Mouse (Mus musculus) thymus, adult 18-20 months (tissue): ENCODE data around the gene Rgs3.
A peak's percentile ranks its signal among the peaks of the same experiment; 100 is the strongest.

Source experiments
- DNase-seq, 2 experiments: peaks; one replicate each; pipeline ENCODE4 v3.0.0; 2022; ENCODE audit warnings: mixed read lengths in 2 of 2

Rgs3 gene

GRCm38 (mm10) chr4:62557436-62557835 lies 2.2 kb upstream of the Rgs3 start:
- DNase-seq, result no peak

- peak; percentile 29 to 69 for DNase-seq
Observed at GRCm38 (mm10) chr4:62560963-62561629, 1.4 kb downstream of the Rgs3 start.

- DNase-seq, result no peak
Observed at GRCm38 (mm10) chr4:62561630-62562001, 2.0 kb downstream of the Rgs3 start.

- DNase-seq, result no peak
Observed at GRCm38 (mm10) chr4:62562006-62562405, 2.4 kb downstream of the Rgs3 start.

- no peak for DNase-seq
Observed at GRCm38 (mm10) chr4:62566530-62566929, 6.9 kb downstream of the Rgs3 start.

GRCm38 (mm10) chr4:62567696-62568095 lies 8.0 kb downstream of the Rgs3 start:
- no peak for DNase-seq

GRCm38 (mm10) chr4:62568359-62568758 lies 8.7 kb downstream of the Rgs3 start:
- no peak for DNase-seq

GRCm38 (mm10) chr4:62569603-62570002 lies 10.0 kb downstream of the Rgs3 start:
- DNase-seq, result no peak

GRCm38 (mm10) chr4:62570029-62570428 lies 10.4 kb downstream of the Rgs3 start:
- no peak for DNase-seq

GRCm38 (mm10) chr4:62582365-62583264 lies 23.0 kb downstream of the Rgs3 start:
- peak in 1 of 2 experiments; percentile 14 for DNase-seq

GRCm38 (mm10) chr4:62583265-62584092 lies 23.8 kb downstream of the Rgs3 start:
- DNase-seq, result peak; percentile 44 to 48

GRCm38 (mm10) chr4:62587067-62587466 lies 27.4 kb downstream of the Rgs3 start:
- DNase-seq, result no peak

GRCm38 (mm10) chr4:62590878-62591277 lies 31.2 kb downstream of the Rgs3 start:
- no peak for DNase-seq

GRCm38 (mm10) chr4:62591326-62591725 lies 31.7 kb downstream of the Rgs3 start:
- DNase-seq, result peak in 1 of 2 experiments; percentile 14

GRCm38 (mm10) chr4:62593546-62594240 lies 34.0 kb downstream of the Rgs3 start:
- peak; percentile 54 to 66 for DNase-seq

GRCm38 (mm10) chr4:62594442-62594841 lies 34.8 kb downstream of the Rgs3 start:
- no peak for DNase-seq

GRCm38 (mm10) chr4:62596051-62596450 lies 36.4 kb downstream of the Rgs3 start:
- no peak for DNase-seq

GRCm38 (mm10) chr4:62600549-62600948 lies 40.9 kb downstream of the Rgs3 start:
- DNase-seq, result no peak

GRCm38 (mm10) chr4:62603607-62604006 lies 44.0 kb downstream of the Rgs3 start:
- no peak for DNase-seq

GRCm38 (mm10) chr4:62604094-62604493 lies 44.4 kb downstream of the Rgs3 start:
- no peak for DNase-seq

GRCm38 (mm10) chr4:62605856-62606541 lies 46.4 kb downstream of the Rgs3 start:
- no peak for DNase-seq

GRCm38 (mm10) chr4:62606542-62606882 lies 46.9 kb downstream of the Rgs3 start:
- DNase-seq, result no peak
